Mouse (Mus musculus) stomach, embryonic 15.5 days (tissue): ENCODE results near the gene Nav2. TPM values are rescaled to one million over a fixed set of nuclear protein-coding genes. Genes with fewer than 3 reads are reported as not detected.

Experiments
- ATAC-seq: fragments of 200-750 bp; cut with Nextera tagmentation; 2 replicates; pipeline ENCODE4 v1.8.0; 2017; ENCODE audit warnings: low read depth, moderate number of reproducible peaks, moderate TSS enrichment; ENCODE audit not compliant: insufficient read depth, low FRiP score
- H3K27ac ChIP-seq: fragments of 300-500 bp; sonication (generic); 2 replicates; pipeline ENCODE4 v1.5.1; 2015; ENCODE audit warnings: mild to moderate bottlenecking, inconsistent platforms
- H3K27me3 ChIP-seq: fragments of 300-500 bp; sonication (generic); replicated peaks from 2 replicates; pipeline ENCODE4 v1.6.1; 2015; ENCODE audit warnings: inconsistent platforms
- H3K36me3 ChIP-seq: fragments of 300-500 bp; sonication (generic); 2 replicates; pipeline ENCODE4 v1.6.1; 2015; ENCODE audit warnings: inconsistent platforms
- H3K4me1 ChIP-seq: fragments of 300-500 bp; sonication (generic); 2 replicates; pipeline ENCODE4 v1.6.1; 2015; ENCODE audit warnings: inconsistent platforms
- H3K4me2 ChIP-seq: fragments of 300-500 bp; sonication (generic); 2 replicates; pipeline ENCODE4 v1.6.1; 2015; ENCODE audit warnings: mild to moderate bottlenecking, inconsistent platforms
- H3K4me3 ChIP-seq: fragments of 300-500 bp; sonication (generic); replicated peaks from 2 replicates; pipeline ENCODE4 v1.5.1; 2015; ENCODE audit warnings: inconsistent platforms
- H3K9ac ChIP-seq: fragments of 300-500 bp; sonication (generic); 2 replicates; pipeline ENCODE4 v1.6.1; 2015; ENCODE audit warnings: inconsistent platforms
- H3K9me3 ChIP-seq: fragments of 300-500 bp; sonication (generic); 2 replicates; pipeline ENCODE4 v1.6.1; 2016; ENCODE audit warnings: inconsistent platforms
- WGBS: fragments of 180-500 bp; shearing (Covaris S2); methylation state at CpG from one replicate; pipeline ENCODE4 v1.1.7; 2015; 5-methylcytosine and 5-hydroxymethylcytosine counted together
- polyA plus RNA-seq: library from polyadenylated mRNA; unstranded; fragments of >200 nt; fragmentation: Nextera tagmentation; extraction: Ambion mirVana; gene quantifications from 2 replicates; pipeline ENCODE4 v1.2.1, GENCODE M21; 2015

Nav2 gene
- polyA plus RNA-seq, 1 experiment from 2014 or later, result 20.4 TPM

GRCm38 (mm10) chr7:49307717-49308116 lies 399.2 kb downstream of the Nav2 start:
- Histone ChIP-seq H3K9me3 (no peaks in the 10 kb centered on the region), H3K4me1 (0 out of 2 replicates have a peak, but pooled peaks cover 6% of the 10 kb centered on the region), H3K9ac (no peak overlapping the region), H3K4me3 (no peak overlapping the region), H3K27me3 (no peaks in the 10 kb centered on the region), H3K27ac (no peak overlapping the region), H3K36me3 (no peaks in the 10 kb centered on the region), H3K4me2 (no peak overlapping the region)
- no peak for ATAC-seq
- WGBS, result 89% methylated on average over 6 of the region's 6 CpGs

- Histone ChIP-seq H3K4me3 (no peak overlapping the region), H3K9ac (no peak overlapping the region), H3K4me2 (no peak overlapping the region), H3K27me3 (no peaks in the 10 kb centered on the region), H3K4me1 (peaks cover 17% of the 10 kb centered on the region; the same call in 1 of the 2 replicates), H3K36me3 (no peaks in the 10 kb centered on the region), H3K9me3 (no peaks in the 10 kb centered on the region), H3K27ac (no peak overlapping the region)
- 72% methylated on average over 5 of the region's 5 CpGs for WGBS
- ATAC-seq, result no peak
Measured at GRCm38 (mm10) chr7:49309746-49310145, 401.2 kb downstream of the Nav2 start.

- Histone ChIP-seq H3K4me2 (no peak overlapping the region), H3K4me1 (peaks cover 25% of the 10 kb centered on the region), H3K36me3 (no peaks in the 10 kb centered on the region), H3K27ac (peak overlapping the region; percentile 59; the same call in 1 of the 2 replicates), H3K27me3 (no peaks in the 10 kb centered on the region), H3K4me3 (no peak overlapping the region), H3K9ac (no peak overlapping the region), H3K9me3 (no peaks in the 10 kb centered on the region)
- no peak for ATAC-seq
- WGBS, result 43% methylated on average over 7 of the region's 7 CpGs
Measured at GRCm38 (mm10) chr7:49313945-49314344, 405.4 kb downstream of the Nav2 start.

- Histone ChIP-seq H3K4me3 (no peak overlapping the region), H3K27me3 (no peaks in the 10 kb centered on the region), H3K9me3 (no peaks in the 10 kb centered on the region), H3K4me1 (peaks cover 27% of the 10 kb centered on the region), H3K27ac (no peak overlapping the region), H3K36me3 (no peaks in the 10 kb centered on the region), H3K4me2 (no peak overlapping the region), H3K9ac (no peak overlapping the region)
- WGBS, result 64% methylated on average over 3 of the region's 3 CpGs
- no peak for ATAC-seq
Measured at GRCm38 (mm10) chr7:49315033-49315432, 406.5 kb downstream of the Nav2 start.

- peaks cover 37% of the 10 kb centered on the region for H3K4me1 ChIP-seq
Measured at GRCm38 (mm10) chr7:49316600-49316999, 408.1 kb downstream of the Nav2 start.

GRCm38 (mm10) chr7:49318183-49318897 lies 409.8 kb downstream of the Nav2 start:
- 69% methylated on average over 15 of the region's 15 CpGs for WGBS
- Histone ChIP-seq H3K4me1 (peaks cover 36% of the 10 kb centered on the region), H3K27ac (no peak overlapping the region; the same call in 1 of the 2 replicates), H3K9me3 (no peaks in the 10 kb centered on the region), H3K4me3 (no peak overlapping the region), H3K9ac (no peak overlapping the region), H3K4me2 (no peak overlapping the region), H3K36me3 (no peaks in the 10 kb centered on the region), H3K27me3 (no peaks in the 10 kb centered on the region)
- no peak for ATAC-seq

More at GRCm38 (mm10) chr7:49316600-49316999, 408.1 kb downstream of the Nav2 start:
- no peak overlapping the region for H3K27ac ChIP-seq
- no peak for ATAC-seq
- H3K4me2 ChIP-seq, result no peak overlapping the region
- H3K9me3 ChIP-seq, result no peaks in the 10 kb centered on the region
- H3K9ac ChIP-seq, result no peak overlapping the region
- no peaks in the 10 kb centered on the region for H3K36me3 ChIP-seq
- WGBS, result 68% methylated on average over 3 of the region's 3 CpGs
- H3K4me3 ChIP-seq, result no peak overlapping the region
- H3K27me3 ChIP-seq, result no peaks in the 10 kb centered on the region

- H3K9me3 ChIP-seq, result no peaks in the 10 kb centered on the region
- H3K4me1 ChIP-seq, result peaks cover 31% of the 10 kb centered on the region
- WGBS, result 64% methylated on average over 8 of the region's 8 CpGs
- ATAC-seq, result no peak
- H3K4me3 ChIP-seq, result no peak overlapping the region
- H3K27ac ChIP-seq, result no peak overlapping the region
- H3K9ac ChIP-seq, result no peak overlapping the region
- no peaks in the 10 kb centered on the region for H3K27me3 ChIP-seq
- H3K4me2 ChIP-seq, result no peak overlapping the region
- no peaks in the 10 kb centered on the region for H3K36me3 ChIP-seq
Measured at GRCm38 (mm10) chr7:49318898-49319293, 410.4 kb downstream of the Nav2 start.

- Histone ChIP-seq H3K4me2 (no peak overlapping the region), H3K27me3 (no peaks in the 10 kb centered on the region), H3K9me3 (no peaks in the 10 kb centered on the region), H3K36me3 (no peaks in the 10 kb centered on the region), H3K27ac (no peak overlapping the region), H3K4me3 (no peak overlapping the region), H3K9ac (no peak overlapping the region), H3K4me1 (peaks cover 25% of the 10 kb centered on the region)
- 83% methylated on average over 1 of the region's 1 CpGs for WGBS
- ATAC-seq, result no peak
Measured at GRCm38 (mm10) chr7:49319981-49320380, 411.5 kb downstream of the Nav2 start.

- Histone ChIP-seq H3K36me3 (no peaks in the 10 kb centered on the region), H3K27me3 (no peaks in the 10 kb centered on the region), H3K9me3 (no peaks in the 10 kb centered on the region), H3K27ac (peak overlapping the region; percentile 73), H3K4me3 (no peak overlapping the region), H3K9ac (no peak overlapping the region), H3K4me1 (peaks cover 36% of the 10 kb centered on the region), H3K4me2 (no peak overlapping the region)
- ATAC-seq, result peak; percentile 76
- 24% methylated on average over 8 of the region's 8 CpGs for WGBS
Measured at GRCm38 (mm10) chr7:49321124-49321531, 412.6 kb downstream of the Nav2 start.

- Histone ChIP-seq H3K9ac (no peak overlapping the region), H3K4me2 (no peak overlapping the region), H3K4me1 (peaks cover 39% of the 10 kb centered on the region), H3K4me3 (no peak overlapping the region), H3K27me3 (no peaks in the 10 kb centered on the region), H3K27ac (no peak overlapping the region), H3K36me3 (no peaks in the 10 kb centered on the region), H3K9me3 (no peaks in the 10 kb centered on the region)
- 78% methylated on average over 2 of the region's 2 CpGs for WGBS
- ATAC-seq, result no peak
Measured at GRCm38 (mm10) chr7:49322179-49322578, 413.7 kb downstream of the Nav2 start.

- H3K4me1 ChIP-seq, result peaks cover 38% of the 10 kb centered on the region
- no peaks in the 10 kb centered on the region for H3K27me3 ChIP-seq
- no peak overlapping the region for H3K27ac ChIP-seq
- WGBS, result 95% methylated on average over 2 of the region's 2 CpGs
- no peak overlapping the region for H3K4me2 ChIP-seq
- H3K9ac ChIP-seq, result no peak overlapping the region
- no peaks in the 10 kb centered on the region for H3K36me3 ChIP-seq
- no peaks in the 10 kb centered on the region for H3K9me3 ChIP-seq
- ATAC-seq, result no peak
- no peak overlapping the region for H3K4me3 ChIP-seq
Measured at GRCm38 (mm10) chr7:49324575-49324974, 416.1 kb downstream of the Nav2 start.

- Histone ChIP-seq H3K4me3 (no peak overlapping the region), H3K27me3 (no peaks in the 10 kb centered on the region), H3K27ac (peak overlapping the region; percentile 61), H3K9me3 (no peaks in the 10 kb centered on the region), H3K9ac (no peak overlapping the region), H3K4me2 (no peak overlapping the region), H3K36me3 (no peaks in the 10 kb centered on the region), H3K4me1 (peaks cover 29% of the 10 kb centered on the region)
- WGBS, result 55% methylated on average over 5 of the region's 5 CpGs
- no peak for ATAC-seq
Measured at GRCm38 (mm10) chr7:49326136-49326722, 417.7 kb downstream of the Nav2 start.
